20 mouse cellular contexts compared by ENCODE assay signal in the genomic region with DNA sequence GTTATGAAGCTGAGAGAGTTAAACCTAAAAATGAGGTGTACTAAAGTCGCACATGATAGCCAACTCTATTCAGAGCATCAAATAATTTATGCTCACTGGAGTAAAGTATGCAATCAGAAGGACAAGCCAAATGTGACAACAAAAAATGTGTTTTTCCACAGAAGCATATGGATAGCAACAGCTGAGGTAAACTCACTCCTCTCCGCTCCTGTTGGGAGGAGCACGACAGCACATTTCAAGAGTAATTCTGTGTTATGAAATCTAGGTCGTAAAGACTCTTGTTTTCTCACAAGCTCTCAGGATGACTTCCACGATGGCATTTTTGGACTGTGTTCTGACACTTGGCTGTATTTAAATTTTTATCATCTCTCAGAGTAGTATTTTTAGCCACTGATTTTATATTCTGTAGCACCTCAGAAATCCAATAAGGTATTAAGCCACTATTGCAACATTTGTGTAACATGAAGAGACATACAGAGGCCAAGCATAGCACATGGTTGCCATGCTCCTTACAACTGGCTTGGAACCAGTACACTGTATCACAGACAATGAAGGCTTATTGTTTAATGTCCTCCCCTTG.
"Had no signal": no experiment of that assay in that cellular context is flagged by ENCODE, and none has a peak within 500 bp of the region (broad histone marks: within the 10 kb centered on the region; RNA-seq: fewer than 3 reads in every experiment).

No protein-coding gene starts in this region.

- H3K36me3 ChIP-seq: kidney, embryonic 15.5 days; limb, embryonic 10.5 days; limb, embryonic 13.5 days; liver, embryonic 12.5 days; liver, embryonic 15.5 days; lung, embryonic 15.5 days; midbrain, embryonic 12.5 days; midbrain, embryonic 15.5 days; neural tube, embryonic 13.5 days had no signal

- ATAC-seq: liver, embryonic 12.5 days; midbrain, embryonic 15.5 days had no signal

- H3K9me3 ChIP-seq: kidney, embryonic 15.5 days; limb, embryonic 10.5 days; limb, embryonic 13.5 days; liver, embryonic 12.5 days; liver, embryonic 15.5 days; lung, embryonic 15.5 days; midbrain, embryonic 12.5 days; midbrain, embryonic 15.5 days; neural tube, embryonic 13.5 days had no signal

- H3K27me3 ChIP-seq: kidney, embryonic 15.5 days; limb, embryonic 13.5 days; liver, embryonic 12.5 days; liver, embryonic 15.5 days; lung, embryonic 15.5 days; midbrain, embryonic 12.5 days; midbrain, embryonic 15.5 days; neural tube, embryonic 13.5 days had no signal

- H3K27ac ChIP-seq: kidney, embryonic 15.5 days; limb, embryonic 10.5 days; limb, embryonic 13.5 days; liver, embryonic 12.5 days; liver, embryonic 15.5 days; lung, embryonic 15.5 days; macrophage; midbrain, embryonic 12.5 days; midbrain, embryonic 15.5 days; neural tube, embryonic 13.5 days had no signal

- H3K4me2 ChIP-seq: kidney, embryonic 15.5 days; limb, embryonic 13.5 days; liver, embryonic 12.5 days; liver, embryonic 15.5 days; lung, embryonic 15.5 days; midbrain, embryonic 12.5 days; midbrain, embryonic 15.5 days; neural tube, embryonic 13.5 days had no signal

- H3K9ac ChIP-seq: kidney, embryonic 15.5 days; limb, embryonic 13.5 days; liver, embryonic 12.5 days; liver, embryonic 15.5 days; lung, embryonic 15.5 days; midbrain, embryonic 12.5 days; midbrain, embryonic 15.5 days; neural tube, embryonic 13.5 days had no signal

- H3K4me1 ChIP-seq: kidney, embryonic 15.5 days; limb, embryonic 10.5 days; limb, embryonic 13.5 days; lung, embryonic 15.5 days; midbrain, embryonic 12.5 days; midbrain, embryonic 15.5 days; neural tube, embryonic 13.5 days had no signal

- H3K4me3 ChIP-seq: kidney, embryonic 15.5 days; limb, embryonic 10.5 days; limb, embryonic 13.5 days; liver, embryonic 12.5 days; liver, embryonic 15.5 days; lung, embryonic 15.5 days; midbrain, embryonic 12.5 days; midbrain, embryonic 15.5 days; neural tube, embryonic 13.5 days had no signal

- DNase-seq: kidney, adult 2 months; kidney, postnatal 10 days; kidney, postnatal 36 days; liver; lung, adult 18-20 months; lung, postnatal 14 days; retina, postnatal 1 day; right cerebral cortex, postnatal 25 days; thymus, adult 18-20 months; thymus, postnatal 36 days had no signal
